Mouse (Mus musculus): ENCODE data around the gene Gm10413.
"Not testable (repeated sequence)": the region's sequence is repeated elsewhere in the genome, so short reads cannot be mapped to it uniquely, and the experiment has no call there.

Gm10413 gene

DNA sequence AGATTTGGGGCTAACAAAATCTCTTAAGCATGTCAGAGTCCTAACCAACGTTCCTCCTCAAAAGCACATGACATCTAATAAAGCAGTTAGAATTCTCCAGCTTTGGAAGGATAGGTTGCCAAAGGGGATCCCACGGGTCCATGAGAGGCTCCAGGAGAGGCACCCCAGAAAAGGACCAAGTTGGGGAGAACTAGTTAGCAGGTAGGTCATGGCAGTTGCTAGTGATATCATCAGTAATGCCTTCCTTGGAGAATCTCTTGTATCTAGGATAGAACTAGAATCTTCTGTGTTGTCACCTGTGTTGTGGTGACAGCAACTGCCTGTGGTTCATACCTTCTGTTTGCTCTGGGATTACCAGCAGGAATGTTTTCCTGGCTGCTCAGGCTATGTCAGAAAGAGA is at the start of gene Gm10413:
TSS of gene Gm10413 (plus strand) at position 301 of the 400 bp plus-strand sequence.
- DNase-seq (ENCODE audit: low read depth): not testable (repeated sequence)

DNA sequence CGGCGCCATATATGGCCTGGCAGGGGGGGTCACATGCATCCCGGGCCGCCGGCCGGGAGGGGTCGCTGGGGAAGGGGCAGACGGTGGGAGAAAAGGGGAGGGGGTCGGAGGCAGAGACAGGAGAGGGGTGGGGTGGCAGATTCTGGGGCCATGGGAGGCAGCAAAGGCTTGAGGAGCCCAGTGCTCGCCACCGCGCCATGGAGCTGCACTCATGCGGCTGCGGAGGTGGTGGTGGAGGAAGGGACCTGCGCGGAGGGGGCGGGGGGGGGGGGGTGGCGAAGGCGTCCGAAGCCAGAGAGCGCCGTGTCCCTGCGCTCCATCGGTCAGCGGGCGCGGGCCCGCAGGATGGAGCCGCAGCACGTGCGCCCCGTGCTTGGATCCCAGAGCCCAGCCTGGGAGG is 17.4 kb downstream of the Gm10413 start, which contains the start of gene Gm10409:
TSS of gene Gm10409 (plus strand) at position 301 of the 400 bp plus-strand sequence.
- not testable (repeated sequence) for DNase-seq (ENCODE audit: low read depth)

DNA sequence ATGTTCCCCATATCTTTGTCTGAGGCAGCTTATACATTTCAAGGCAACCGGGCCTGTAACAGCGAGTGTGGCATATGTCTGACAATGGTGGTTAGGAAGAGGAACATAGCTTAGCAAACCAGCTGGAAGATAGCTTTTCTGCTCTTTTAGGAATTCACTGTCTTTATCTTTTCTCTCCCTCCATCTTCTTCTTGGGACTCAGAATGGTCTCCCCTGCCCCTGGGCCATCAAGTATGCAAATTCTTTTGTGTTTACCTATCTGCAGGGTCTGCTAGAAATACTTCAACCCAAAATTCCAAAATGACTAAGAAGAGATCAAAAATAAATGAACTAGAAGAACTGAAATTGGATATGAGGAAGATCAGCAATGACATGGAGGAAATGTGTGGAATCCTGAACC is 32.9 kb downstream of the Gm10413 start, which contains the start of gene Gm3005:
TSS of gene Gm3005 (plus strand) at position 301 of the 400 bp plus-strand sequence.
- DNase-seq (ENCODE audit: low read depth): not testable (repeated sequence)

DNA sequence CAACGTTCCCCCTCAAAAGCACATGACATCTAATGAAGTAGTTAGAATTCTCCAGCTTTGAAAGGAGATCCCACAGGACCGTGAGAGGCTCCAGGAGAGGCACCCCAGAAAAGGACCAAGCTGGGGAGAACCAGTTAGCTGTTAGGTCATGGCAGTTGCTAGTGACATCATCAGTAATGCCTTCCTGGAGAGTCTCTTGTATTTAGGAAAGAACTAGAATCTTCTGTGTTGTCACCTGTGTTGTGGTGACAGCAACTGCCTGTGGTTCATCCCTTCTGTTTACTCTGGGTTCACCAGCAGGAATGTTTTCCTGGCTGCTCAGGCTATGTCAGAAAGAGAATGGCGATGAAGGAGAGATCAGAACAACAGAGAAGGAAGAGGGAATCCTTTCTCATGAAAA is 54.2 kb downstream of the Gm10413 start, which contains the start of gene Gm10408:
TSS of gene Gm10408 (plus strand) at position 301 of the 400 bp plus-strand sequence.
- not testable (repeated sequence) for DNase-seq (ENCODE audit: low read depth)
